In genomic region chr9:60250403-60250802, GRCm38 (mm10) we compare ENCODE assay signal across 24 mouse cellular contexts.
"Had no signal": no experiment of that assay in that cellular context is flagged by ENCODE, and none has a peak within 500 bp of the region (broad histone marks: within the 10 kb centered on the region; RNA-seq: fewer than 3 reads in every experiment).

No protein-coding gene starts in this region.

- ATAC-seq: forebrain, postnatal 0 days; hindbrain, postnatal 0 days; intestine, embryonic 16.5 days had no signal

- H3K4me3 ChIP-seq: heart, adult 2 months; heart, embryonic 13.5 days; heart, embryonic 15.5 days; hindbrain, embryonic 13.5 days; hindbrain, embryonic 15.5 days; kidney, embryonic 15.5 days; layer of hippocampus, adult 2 months; limb, embryonic 13.5 days; limb, embryonic 15.5 days had no signal

- H3K9me3 ChIP-seq: heart, embryonic 13.5 days; heart, embryonic 15.5 days; hindbrain, embryonic 13.5 days; hindbrain, embryonic 15.5 days; kidney, embryonic 15.5 days; limb, embryonic 13.5 days; limb, embryonic 15.5 days had no signal

- H3K36me3 ChIP-seq: heart, embryonic 13.5 days; heart, embryonic 15.5 days; hindbrain, embryonic 13.5 days; hindbrain, embryonic 15.5 days; kidney, embryonic 15.5 days; limb, embryonic 13.5 days had no signal

- H3K4me2 ChIP-seq: heart, embryonic 11.5 days; heart, embryonic 13.5 days; heart, embryonic 15.5 days; hindbrain, embryonic 13.5 days; hindbrain, embryonic 15.5 days; kidney, embryonic 15.5 days; limb, embryonic 13.5 days; limb, embryonic 15.5 days had no signal

- H3K27me3 ChIP-seq: heart, embryonic 13.5 days; heart, embryonic 15.5 days; hindbrain, embryonic 13.5 days; hindbrain, embryonic 15.5 days; kidney, embryonic 15.5 days; limb, embryonic 13.5 days; limb, embryonic 15.5 days had no signal

- H3K27ac ChIP-seq: heart, adult 2 months; heart, embryonic 13.5 days; heart, embryonic 15.5 days; hindbrain, embryonic 13.5 days; hindbrain, embryonic 15.5 days; hindbrain, postnatal 0 days; kidney, embryonic 15.5 days; kidney, postnatal 0 days; layer of hippocampus, adult 2 months; limb, embryonic 13.5 days; limb, embryonic 15.5 days had no signal

- DNase-seq: forebrain, postnatal 0 days; gastrocnemius, postnatal 14 days; gastrocnemius, postnatal 36 days; heart, adult 2 months; heart, postnatal 14 days; heart, postnatal 36 days; kidney, adult 11 months; kidney, adult 2 months; kidney, adult 9 months; kidney, postnatal 14 days; kidney, postnatal 36 days; left cerebral cortex, postnatal 4 days had no signal

- H3K4me1 ChIP-seq: heart, embryonic 13.5 days; heart, embryonic 15.5 days; hindbrain, embryonic 13.5 days; hindbrain, embryonic 15.5 days; kidney, embryonic 15.5 days; limb, embryonic 13.5 days; limb, embryonic 15.5 days had no signal

- H3K9ac ChIP-seq: forebrain, postnatal 0 days; heart, embryonic 13.5 days; heart, embryonic 15.5 days; hindbrain, embryonic 13.5 days; hindbrain, embryonic 15.5 days; kidney, embryonic 15.5 days; limb, embryonic 13.5 days; limb, embryonic 15.5 days had no signal
